ENCODE assay signal across 8 mouse cellular contexts in genomic region chr8:75083846-75084245, GRCm38 (mm10). TPM values are rescaled to one million over a fixed set of nuclear protein-coding genes. Genes with fewer than 3 reads are reported as not detected.
DNase-seq lines count a peak whose midpoint lies in the region; ATAC-seq and TF ChIP-seq lines count a peak whose summit lies in the region.

No protein-coding gene starts in this region.

- peaks cover 69% of the 10 kb centered on the region for H3K4me1 ChIP-seq in G1E (ENCODE audit: insufficient read depth, low read depth, low read length)
- H3K4me1 ChIP-seq in cerebellum, adult 2 months (ENCODE audit: control insufficient read depth, insufficient read depth, low read length), result no peaks in the 10 kb centered on the region
- H3K4me1 ChIP-seq in forebrain, postnatal 0 days (ENCODE audit: insufficient read depth), result no peaks in the 10 kb centered on the region
- peaks cover 19% of the 10 kb centered on the region for H3K4me1 ChIP-seq in lung, embryonic 15.5 days

- no peak for TF ChIP-seq CTCF in G1E (IDR thresholded peaks at IDR 0.05; ENCODE audit: low read depth, low read length)
- TF ChIP-seq CTCF in cerebellum, adult 2 months (IDR thresholded peaks at IDR 0.05; ENCODE audit: borderline replicate concordance, insufficient read depth, low read depth, low read length), result no peak
- no peak for TF ChIP-seq CTCF in forebrain, postnatal 0 days (IDR thresholded peaks at IDR 0.05; ENCODE audit: low read depth)

- H3K4me2 ChIP-seq in forebrain, postnatal 0 days (ENCODE audit: low read depth), result peak overlapping the region; percentile 40
- H3K4me2 ChIP-seq in lung, embryonic 15.5 days, result peak overlapping the region; percentile 55

- no peak overlapping the region for H3K9ac ChIP-seq in forebrain, postnatal 0 days
- no peak overlapping the region for H3K9ac ChIP-seq in lung, embryonic 15.5 days

- no peak for TF ChIP-seq POLR2A in cerebellum, adult 2 months (IDR thresholded peaks at IDR 0.05; ENCODE audit: borderline replicate concordance, insufficient read depth, low read length)

- no peaks in the 10 kb centered on the region for H3K36me3 ChIP-seq in G1E (replicated peaks)
- no peaks in the 10 kb centered on the region for H3K36me3 ChIP-seq in forebrain, postnatal 0 days (ENCODE audit: insufficient read depth)
- no peaks in the 10 kb centered on the region for H3K36me3 ChIP-seq in lung, embryonic 15.5 days

- DNase-seq in G1E (ENCODE audit: low spot score), result peak; percentile 78
- DNase-seq in cerebellum, adult 2 months, result peak; percentile 62 to 76
- DNase-seq in forebrain, postnatal 0 days, result peak; percentile 88
- DNase-seq in heart, postnatal 4 days, result peak; percentile 97
- peak; percentile 82 to 85 for DNase-seq in layer of hippocampus, adult 8-10 months (ENCODE audit: low spot score in 2 of 2)
- DNase-seq in ovary, adult 18-20 months (ENCODE audit: low spot score), result peak; percentile 93
- DNase-seq in thymus, postnatal 0 days (ENCODE audit: low spot score), result peak; percentile 90

- H3K4me3 ChIP-seq in G1E (ENCODE audit: low read depth, low read length), result peak overlapping the region; percentile 71
- peak overlapping the region; percentile 49 for H3K4me3 ChIP-seq in cerebellum, adult 2 months (replicated peaks; ENCODE audit: insufficient read depth, low read depth, low read length)
- H3K4me3 ChIP-seq in forebrain, postnatal 0 days (ENCODE audit: low read depth, low read length), result peak overlapping the region; percentile 20
- peak overlapping the region; percentile 29 for H3K4me3 ChIP-seq in lung, embryonic 15.5 days

- H3K27me3 ChIP-seq in G1E (ENCODE audit: insufficient read depth, low read length), result no peaks in the 10 kb centered on the region
- no peaks in the 10 kb centered on the region for H3K27me3 ChIP-seq in cerebellum, adult 2 months (ENCODE audit: control insufficient read depth, insufficient read depth, low read length)
- no peaks in the 10 kb centered on the region for H3K27me3 ChIP-seq in forebrain, postnatal 0 days (ENCODE audit: insufficient read depth, low read length)
- H3K27me3 ChIP-seq in lung, embryonic 15.5 days, result no peaks in the 10 kb centered on the region

- WGBS in cerebellum, adult 2 months, result 3% methylated on average over 17 of the region's 17 CpGs
- WGBS in forebrain, postnatal 0 days, result 7% methylated on average over 17 of the region's 17 CpGs
- 2% methylated on average over 16 of the region's 17 CpGs for WGBS in lung, embryonic 15.5 days

- H3K9me3 ChIP-seq in G1E (replicated peaks), result no peaks in the 10 kb centered on the region
- H3K9me3 ChIP-seq in forebrain, postnatal 0 days (ENCODE audit: low read length), result no peaks in the 10 kb centered on the region
- no peaks in the 10 kb centered on the region for H3K9me3 ChIP-seq in lung, embryonic 15.5 days

- H3K27ac ChIP-seq in cerebellum, adult 2 months (ENCODE audit: insufficient read depth, low read length), result no peak overlapping the region
- no peak overlapping the region for H3K27ac ChIP-seq in forebrain, postnatal 0 days (ENCODE audit: low read depth, low read length)
- peak overlapping the region; percentile 57 for H3K27ac ChIP-seq in lung, embryonic 15.5 days

- ATAC-seq in G1E (ENCODE audit: extremely low read depth, insufficient number of reproducible peaks, low FRiP score, poor library complexity, severe bottlenecking), result peak; percentile 95
- ATAC-seq in forebrain, postnatal 0 days, result peak; percentile 95
- ATAC-seq in lung, embryonic 15.5 days (ENCODE audit: borderline replicate concordance, extremely low read depth, low FRiP score, low TSS enrichment), result peak; percentile 95

RNA-seq across cellular contexts. Expression of gene Hmox1, which starts 9.6 kb away (rescaled TPM):
- total RNA-seq in G1E (2014; fragmentation: Nextera tagmentation), result 8.8 and 13.0 TPM in 2 replicates
- total RNA-seq in G1E (2017), result 37.9 and 42.0 TPM in 2 replicates
- 11.2 and 14.0 TPM in 2 replicates for polyA plus RNA-seq in G1E (2012)
- polyA plus RNA-seq in cerebellum, adult 2 months (2012; rRNA removed), result 7.1 and 7.5 TPM in 2 replicates
- total RNA-seq in forebrain, postnatal 0 days (2014; rRNA removed), result 8.7 and 10.5 TPM in 2 replicates
- 13.3 and 14.4 TPM in 2 replicates for polyA plus RNA-seq in forebrain, postnatal 0 days (2015; fragmentation: Nextera tagmentation; extraction: Ambion mirVana)
- 10 to 100 TPM; 15.0 to 16.6 TPM for total RNA-seq in heart, postnatal 4 days (2021)
- 10 to 100 TPM in 2 of 4 experiments, 1 to 10 TPM in 2; 4.9 to 14.6 (median 9.5) TPM for total RNA-seq in layer of hippocampus, adult 8-10 months (2022)
- 38.2 and 39.0 TPM in 2 replicates for polyA plus RNA-seq in lung, embryonic 15.5 days (2015; fragmentation: Nextera tagmentation; extraction: Ambion mirVana)
- 29.4 and 31.9 TPM in 2 replicates for polyA plus RNA-seq in thymus, postnatal 0 days (2015; fragmentation: Nextera tagmentation; extraction: Ambion mirVana)

RNA-seq across cellular contexts. Expression of gene Mcm5, which starts 25.5 kb away (rescaled TPM):
- total RNA-seq in G1E (2014; fragmentation: Nextera tagmentation) (89.6 and 93.3 TPM in 2 replicates), G1E (2017) (302 and 305 TPM in 2 replicates)
- polyA plus RNA-seq in G1E (2012), result 116 and 123 TPM in 2 replicates
- 11.0 and 12.1 TPM in 2 replicates for polyA plus RNA-seq in cerebellum, adult 2 months (2012; rRNA removed)
- 20.3 and 22.2 TPM in 2 replicates for total RNA-seq in forebrain, postnatal 0 days (2014; rRNA removed)
- 18.3 and 19.0 TPM in 2 replicates for polyA plus RNA-seq in forebrain, postnatal 0 days (2015; fragmentation: Nextera tagmentation; extraction: Ambion mirVana)
- 10 to 100 TPM; 68.7 to 69.5 TPM for total RNA-seq in heart, postnatal 4 days (2021)
- 1 to 10 TPM; 6.0 to 7.6 (median 6.4) TPM for total RNA-seq in layer of hippocampus, adult 8-10 months (2022)
- polyA plus RNA-seq in lung, embryonic 15.5 days (2015; fragmentation: Nextera tagmentation; extraction: Ambion mirVana), result 206 and 212 TPM in 2 replicates
- polyA plus RNA-seq in thymus, postnatal 0 days (2015; fragmentation: Nextera tagmentation; extraction: Ambion mirVana), result 167 and 206 TPM in 2 replicates

RNA-seq across cellular contexts. Expression of gene Tom1, which starts 50.3 kb away (rescaled TPM):
- total RNA-seq in G1E (2014; fragmentation: Nextera tagmentation) (42.6 and 55.8 TPM in 2 replicates), G1E (2017) (27.7 and 29.4 TPM in 2 replicates)
- polyA plus RNA-seq in G1E (2012), result 15.4 and 17.4 TPM in 2 replicates
- 48.4 and 51.8 TPM in 2 replicates for polyA plus RNA-seq in cerebellum, adult 2 months (2012; rRNA removed)
- total RNA-seq in forebrain, postnatal 0 days (2014; rRNA removed), result 21.8 and 24.6 TPM in 2 replicates
- polyA plus RNA-seq in forebrain, postnatal 0 days (2015; fragmentation: Nextera tagmentation; extraction: Ambion mirVana), result 30.6 and 35.9 TPM in 2 replicates
- total RNA-seq in heart, postnatal 4 days (2021), result 10 to 100 TPM; 70.7 to 73.3 TPM
- total RNA-seq in layer of hippocampus, adult 8-10 months (2022), result 10 to 100 TPM; 33.4 to 45.8 (median 37.3) TPM
- 20.6 and 21.1 TPM in 2 replicates for polyA plus RNA-seq in lung, embryonic 15.5 days (2015; fragmentation: Nextera tagmentation; extraction: Ambion mirVana)
- 18.8 and 21.3 TPM in 2 replicates for polyA plus RNA-seq in thymus, postnatal 0 days (2015; fragmentation: Nextera tagmentation; extraction: Ambion mirVana)

Comparison
In these comparisons a context has a peak if more than half of its experiments do, and no peak if none do; other contexts are left out.
1. H3K4me3 ChIP-seq: peak in every context shown above with its lines; median percentile 71 in G1E; 49 in cerebellum, adult 2 months; 29 in lung, embryonic 15.5 days; 20 in forebrain, postnatal 0 days.